Mouse (Mus musculus): ENCODE results near the gene Adra2c.

Adra2c gene

DNA sequence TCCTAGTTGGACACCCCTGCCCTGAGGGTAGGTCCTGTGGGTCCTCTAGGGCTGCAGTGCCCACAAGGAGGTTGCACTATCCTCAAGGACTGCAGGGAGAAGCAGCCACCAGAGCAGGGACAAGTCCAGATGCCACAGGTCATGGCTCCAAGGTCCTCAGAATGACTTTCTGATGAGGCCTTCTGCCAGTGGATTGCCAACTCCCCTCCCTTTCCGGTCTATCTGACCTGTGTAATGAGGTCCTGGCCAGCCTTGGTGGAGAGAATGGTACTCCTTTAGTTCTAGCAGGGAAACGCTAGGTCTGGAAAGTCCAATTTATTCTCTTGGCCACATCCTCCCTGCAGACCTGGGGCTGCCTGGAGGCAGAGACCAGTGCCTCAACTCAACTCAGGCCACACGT is at the start of gene Adra2c:
Gene Adra2c, plus strand, starts transcription at position 301 of the 400 bp plus-strand sequence.
- no peak for DNase-seq (ENCODE audit: low spot score)

DNA sequence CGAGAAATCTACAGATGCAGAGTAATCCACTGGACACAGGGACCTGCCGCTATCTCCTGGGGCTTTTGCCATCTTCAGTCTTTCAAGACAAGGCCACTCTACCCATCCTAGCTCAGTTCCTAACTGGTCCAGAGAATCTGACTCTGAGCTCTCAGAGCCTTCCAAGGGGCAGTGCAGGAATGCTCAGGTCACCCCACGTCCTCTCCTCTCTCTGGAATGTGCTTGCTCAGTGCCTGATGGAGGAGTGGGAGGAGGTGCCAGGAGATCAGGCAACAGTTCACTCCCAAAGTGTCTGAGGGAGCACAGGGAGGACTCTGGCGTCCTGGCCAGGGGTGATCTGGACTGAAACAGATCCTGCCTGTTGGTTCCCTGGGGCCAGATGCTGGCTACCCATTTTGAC is 45.0 kb upstream of the Adra2c start:
- DNase-seq (ENCODE audit: low spot score), result no peak

DNA sequence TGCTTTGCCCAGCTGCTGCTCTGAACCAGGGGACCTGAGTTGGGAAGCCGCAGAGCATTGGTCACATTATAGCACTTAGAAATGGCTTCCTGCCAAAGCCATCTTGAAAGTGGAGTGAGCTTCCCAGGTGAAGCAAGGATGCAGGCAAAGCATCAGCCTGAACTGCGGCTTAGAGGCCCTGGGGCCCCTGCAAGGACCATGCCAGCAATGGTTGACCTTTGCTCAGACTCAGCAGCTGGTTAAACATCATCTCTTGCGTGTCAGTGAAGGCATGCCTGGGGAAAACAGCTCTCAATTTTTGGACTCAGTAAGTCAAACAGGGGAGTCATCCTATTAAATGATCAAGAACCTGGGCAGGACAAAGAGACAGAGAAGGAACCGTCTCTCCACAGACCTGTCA is 40.4 kb upstream of the Adra2c start:
- no peak for DNase-seq (ENCODE audit: low spot score)

DNA sequence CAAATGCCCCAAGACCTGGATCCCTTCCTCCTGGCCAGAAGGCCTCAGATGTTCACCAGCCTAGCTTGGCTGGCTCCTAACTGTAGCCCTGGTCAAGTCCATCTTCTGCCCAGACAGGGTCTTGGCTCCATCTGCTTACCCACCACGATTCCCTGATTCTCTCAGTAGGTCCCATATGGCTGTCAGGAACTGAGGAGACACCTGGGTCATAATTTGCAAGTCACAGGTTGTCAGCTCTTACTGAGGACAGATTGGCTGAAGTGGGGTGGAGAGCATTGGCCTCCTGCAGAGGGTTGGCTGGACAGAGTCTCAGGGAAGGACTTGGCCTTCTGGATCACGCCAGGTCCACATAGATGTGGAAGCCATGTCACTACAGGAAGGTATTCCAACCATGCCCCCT is 39.5 kb upstream of the Adra2c start:
- no peak for DNase-seq (ENCODE audit: low spot score)

- no peak for DNase-seq (ENCODE audit: low spot score)
These were observed 36.6 kb upstream of the Adra2c start for GRCm38 (mm10) chr5:35241556-35241955.

DNA sequence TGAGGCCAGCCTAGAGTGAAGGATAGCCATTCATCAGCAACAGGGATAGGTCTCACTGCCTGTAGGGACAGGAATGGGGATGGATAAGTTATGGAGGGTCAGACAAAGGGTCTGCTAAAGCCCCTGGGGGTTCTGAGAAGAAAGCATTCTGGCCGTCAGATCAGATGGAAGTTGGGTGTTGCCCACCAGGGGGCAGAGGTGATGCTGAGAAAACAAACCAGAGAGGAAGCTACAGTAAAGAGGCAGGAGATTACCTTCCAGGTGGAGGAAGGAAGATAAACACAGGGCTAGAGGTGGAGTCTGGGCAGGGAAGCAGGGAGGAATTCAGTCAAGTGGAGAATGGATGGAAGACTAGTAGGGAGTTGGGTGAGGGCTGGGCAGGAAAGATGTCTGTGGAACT is 33.9 kb upstream of the Adra2c start:
- no peak for DNase-seq (ENCODE audit: low spot score)

DNA sequence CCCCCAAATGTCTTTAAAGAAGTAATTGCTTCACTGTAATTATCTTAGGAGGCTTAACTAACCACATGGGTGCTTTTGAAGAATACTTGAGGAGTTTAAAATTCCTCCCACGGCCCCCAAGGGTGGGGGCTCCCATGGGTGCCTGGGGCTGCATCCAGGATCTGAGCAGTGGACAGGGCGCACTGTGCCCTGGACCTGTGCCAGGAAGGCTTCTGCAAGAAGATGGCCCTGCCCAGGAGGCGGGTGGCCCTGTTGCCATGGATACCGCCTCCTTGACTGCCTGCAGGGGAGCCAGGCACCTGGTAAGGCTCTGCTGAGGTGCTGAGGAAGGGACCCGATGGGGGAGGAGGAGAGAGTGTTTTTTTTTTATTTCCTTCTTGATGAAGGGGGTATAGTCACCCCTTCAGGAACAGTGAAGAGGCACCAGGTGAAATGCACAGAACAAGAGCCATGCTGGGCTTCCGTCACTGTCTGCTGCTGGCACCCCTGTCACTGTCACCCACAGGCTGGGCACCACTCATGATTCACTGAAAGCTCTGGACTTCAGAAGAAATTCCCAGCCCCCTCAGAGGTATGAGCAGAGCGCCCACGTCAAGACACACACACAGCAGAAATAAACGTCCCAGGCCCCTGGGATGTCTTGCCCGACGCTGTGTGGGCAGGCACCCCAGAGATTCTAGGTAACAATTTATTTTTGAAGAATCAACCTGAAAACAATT is 32.4 kb upstream of the Adra2c start:
- no peak for DNase-seq (ENCODE audit: low spot score)

DNA sequence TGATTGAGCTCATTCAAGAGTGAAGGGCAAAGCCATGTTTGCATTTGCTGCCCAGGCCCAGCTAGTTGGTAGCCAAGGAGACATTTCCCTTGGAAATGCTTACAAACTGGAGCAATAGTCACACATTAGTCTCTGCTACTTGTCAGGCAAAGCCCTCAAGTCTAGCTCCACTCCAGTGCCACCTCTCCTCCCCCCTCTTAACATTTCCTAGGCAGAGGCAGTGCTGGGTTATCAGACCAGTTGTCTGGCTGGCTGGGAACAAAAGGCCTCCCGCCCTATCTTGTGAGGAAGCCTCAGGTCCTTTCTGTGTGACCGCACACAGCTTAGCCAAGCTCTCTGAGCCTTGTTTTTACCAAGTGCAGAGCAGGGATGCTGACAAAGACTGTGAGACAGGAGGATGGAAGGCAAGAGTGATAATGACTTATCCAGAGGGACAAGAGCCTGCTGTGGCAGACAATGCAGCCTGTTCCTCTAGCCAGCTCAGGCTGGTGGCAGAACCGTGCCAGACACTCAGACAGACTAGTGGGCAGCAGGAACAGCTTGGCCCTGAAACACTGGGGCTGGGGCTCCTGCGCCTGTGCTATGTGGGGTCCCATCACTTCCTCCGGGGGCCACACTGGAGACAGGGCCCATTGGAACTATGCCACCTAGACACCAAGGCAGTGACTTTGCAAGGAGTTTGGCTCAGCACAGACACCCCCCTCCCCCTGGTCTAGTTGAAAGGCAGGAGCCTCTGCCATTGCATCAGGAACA is 23.0 kb upstream of the Adra2c start:
- no peak for DNase-seq (ENCODE audit: low spot score)

DNA sequence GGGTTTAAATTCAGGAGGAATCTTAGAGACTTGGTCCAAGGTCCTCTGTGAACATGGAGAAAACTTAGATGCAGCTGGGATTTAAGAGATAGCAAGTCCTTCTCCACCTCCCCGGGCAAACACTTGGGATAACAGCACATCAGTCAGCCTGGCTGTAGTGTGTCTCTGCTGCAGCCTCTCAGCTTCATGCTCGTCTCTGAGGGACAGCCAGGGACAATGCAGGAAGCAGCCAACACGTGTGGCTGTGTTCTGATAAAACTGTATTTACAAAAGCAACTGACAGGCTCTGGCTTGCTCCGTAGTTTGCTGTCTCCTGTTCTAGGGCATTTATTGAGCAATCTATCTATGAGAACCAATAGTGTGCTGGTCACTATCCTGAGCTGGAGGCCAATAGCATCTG is 14.4 kb upstream of the Adra2c start:
- DNase-seq (ENCODE audit: low spot score), result no peak

GRCm38 (mm10) chr5:35267486-35267885 is 10.6 kb upstream of the Adra2c start:
- no peak for DNase-seq (ENCODE audit: low spot score)

- DNase-seq (ENCODE audit: low spot score), result no peak
These were observed 2.8 kb upstream of the Adra2c start for GRCm38 (mm10) chr5:35275356-35275755.

DNA sequence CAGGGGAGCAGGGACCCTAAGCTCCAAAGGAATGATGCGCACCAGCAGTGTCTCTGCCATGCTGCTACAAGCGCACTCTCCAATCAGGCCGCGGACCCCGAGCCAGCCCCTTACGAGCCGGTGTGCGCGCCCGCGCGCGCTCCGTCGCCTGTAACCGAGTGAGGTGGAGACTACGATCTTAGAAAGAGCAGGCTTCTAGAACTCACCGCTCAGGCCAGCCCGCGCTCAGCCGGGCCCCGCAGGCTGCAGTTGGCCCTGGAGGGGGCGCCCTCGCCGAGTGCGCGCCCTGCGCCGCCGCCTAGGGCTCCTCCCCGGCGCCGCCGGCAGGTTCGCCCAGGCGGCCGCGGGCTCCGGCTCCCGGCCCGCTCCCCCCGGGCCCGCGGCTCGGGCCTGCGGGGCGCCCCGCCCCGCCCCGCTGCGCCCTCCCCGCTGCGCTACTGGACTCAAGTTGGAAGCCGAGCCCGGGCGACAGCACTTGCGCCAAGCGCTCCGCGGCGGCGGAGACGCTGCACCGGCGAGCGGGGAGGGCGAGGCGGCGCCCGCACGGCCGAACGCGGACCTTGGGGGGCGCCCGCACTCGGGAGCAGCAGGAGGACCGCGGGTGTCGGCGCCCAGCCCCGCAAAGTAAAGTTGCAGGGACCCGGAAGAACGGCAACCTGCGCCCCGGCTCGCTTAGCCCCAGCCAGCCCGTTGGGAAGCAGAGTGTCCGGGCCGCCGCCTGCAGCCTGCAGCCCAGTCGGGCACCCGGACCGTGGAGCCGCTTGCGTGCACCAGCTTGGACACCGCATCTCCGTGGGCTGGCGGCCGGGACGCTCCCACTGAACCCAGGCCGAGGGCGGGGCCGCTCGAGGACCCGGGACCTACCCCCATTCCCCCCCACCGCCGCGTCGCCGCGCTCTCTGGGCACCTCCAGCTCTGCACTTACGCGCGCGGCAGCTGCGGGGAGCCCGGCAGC is 899 bp downstream of the Adra2c start:
- DNase-seq (ENCODE audit: low spot score), result no peak

GRCm38 (mm10) chr5:35279696-35280001 is 1.5 kb downstream of the Adra2c start:
- DNase-seq (ENCODE audit: low spot score), result no peak

GRCm38 (mm10) chr5:35280002-35280782 is 2.1 kb downstream of the Adra2c start:
- no peak for DNase-seq (ENCODE audit: low spot score)

DNA sequence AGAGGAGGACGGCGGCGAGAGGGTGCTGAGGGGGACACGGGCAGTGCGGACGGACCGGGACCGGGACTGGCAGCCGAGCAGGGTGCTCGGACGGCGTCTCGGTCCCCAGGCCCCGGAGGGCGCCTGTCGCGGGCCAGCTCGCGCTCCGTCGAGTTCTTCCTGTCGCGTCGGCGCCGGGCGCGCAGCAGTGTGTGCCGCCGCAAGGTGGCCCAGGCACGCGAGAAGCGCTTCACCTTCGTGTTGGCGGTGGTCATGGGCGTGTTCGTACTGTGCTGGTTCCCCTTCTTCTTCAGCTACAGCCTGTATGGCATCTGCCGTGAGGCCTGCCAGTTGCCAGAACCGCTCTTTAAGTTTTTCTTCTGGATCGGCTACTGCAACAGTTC is 2.7 kb downstream of the Adra2c start:
- DNase-seq (ENCODE audit: low spot score), result no peak

GRCm38 (mm10) chr5:35285281-35285680 is 7.2 kb downstream of the Adra2c start:
- DNase-seq (ENCODE audit: low spot score), result no peak

DNA sequence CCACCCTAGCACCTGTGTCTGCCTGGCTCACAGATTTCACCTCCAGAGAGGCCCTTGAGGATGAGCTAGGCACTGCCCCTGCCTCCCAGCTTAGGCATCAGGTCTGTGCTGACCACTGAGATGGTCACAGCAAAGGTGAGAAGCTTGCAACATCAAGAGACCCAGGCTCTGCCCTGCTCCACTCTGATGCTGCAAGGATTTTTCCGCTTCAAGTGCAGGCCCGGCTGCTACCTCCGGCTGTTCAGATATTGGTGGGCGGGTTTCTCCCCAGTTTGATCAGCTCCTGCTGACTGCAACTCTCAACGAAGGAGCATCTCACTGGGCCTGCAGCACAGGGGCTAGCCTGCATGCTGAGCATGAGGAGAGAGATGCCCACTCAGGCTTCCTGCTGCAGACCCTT is 8.1 kb downstream of the Adra2c start:
- DNase-seq (ENCODE audit: low spot score), result no peak

GRCm38 (mm10) chr5:35299621-35300020 is 21.5 kb downstream of the Adra2c start:
- no peak for DNase-seq (ENCODE audit: low spot score)

GRCm38 (mm10) chr5:35304191-35304590 is 26.1 kb downstream of the Adra2c start:
- DNase-seq (ENCODE audit: low spot score), result no peak

- no peak for DNase-seq (ENCODE audit: low spot score)
These were observed 27.2 kb downstream of the Adra2c start for GRCm38 (mm10) chr5:35305332-35305731.

GRCm38 (mm10) chr5:35306692-35307091 is 28.6 kb downstream of the Adra2c start:
- DNase-seq (ENCODE audit: low spot score), result no peak

GRCm38 (mm10) chr5:35309853-35310252 is 31.7 kb downstream of the Adra2c start:
- no peak for DNase-seq (ENCODE audit: low spot score)
